Mouse (Mus musculus) megakaryocyte, embryonic 14.5 days (primary cell): ENCODE data around the gene Pdlim5.

Experiments used
- FLI1 ChIP-seq: IDR thresholded peaks from 2 replicates; pipeline ENCODE4 v1.6.1; 2012; ENCODE audit warnings: low read length, inconsistent platforms, mixed read lengths
- GATA1 ChIP-seq: IDR thresholded peaks from 3 replicates; pipeline ENCODE4 v1.6.1; 2012; ENCODE audit warnings: mixed read lengths, low read length, inconsistent platforms, borderline replicate concordance

DNA sequence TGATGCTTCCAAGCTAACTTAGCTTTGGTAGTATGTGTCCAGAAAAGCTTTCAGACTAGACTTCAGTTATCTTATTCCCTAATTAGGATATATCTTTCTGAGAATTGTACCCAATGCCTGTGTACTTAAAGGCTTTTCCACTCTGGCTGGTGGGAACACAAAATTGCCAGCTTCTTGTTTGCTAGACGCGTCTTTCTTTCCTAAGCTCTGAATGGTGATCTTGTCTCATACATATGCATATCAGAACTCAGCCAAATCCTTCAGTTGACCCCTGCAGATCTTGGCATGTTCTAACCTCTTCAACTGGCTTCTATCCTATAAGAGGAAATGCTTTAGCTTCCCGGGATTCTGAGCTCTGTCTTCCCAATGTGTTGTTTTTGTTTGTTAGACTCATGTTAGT, 31.3 kb upstream of the Pdlim5 start:
- no peak for TF ChIP-seq FLI1
- no peak for TF ChIP-seq GATA1
